Mouse (Mus musculus): ENCODE measurements around the gene Zfp382. TPM values are rescaled to one million over a fixed set of nuclear protein-coding genes. Genes with fewer than 3 reads are reported as not detected.
A peak's percentile ranks its signal among the peaks of the same experiment; 100 is the strongest.
"Not testable (repeated sequence)": the region's sequence is repeated elsewhere in the genome, so short reads cannot be mapped to it uniquely, and the experiment has no call there.

Zfp382 gene
- polyA plus RNA-seq, 1 experiment, result 0.64 TPM

DNA sequence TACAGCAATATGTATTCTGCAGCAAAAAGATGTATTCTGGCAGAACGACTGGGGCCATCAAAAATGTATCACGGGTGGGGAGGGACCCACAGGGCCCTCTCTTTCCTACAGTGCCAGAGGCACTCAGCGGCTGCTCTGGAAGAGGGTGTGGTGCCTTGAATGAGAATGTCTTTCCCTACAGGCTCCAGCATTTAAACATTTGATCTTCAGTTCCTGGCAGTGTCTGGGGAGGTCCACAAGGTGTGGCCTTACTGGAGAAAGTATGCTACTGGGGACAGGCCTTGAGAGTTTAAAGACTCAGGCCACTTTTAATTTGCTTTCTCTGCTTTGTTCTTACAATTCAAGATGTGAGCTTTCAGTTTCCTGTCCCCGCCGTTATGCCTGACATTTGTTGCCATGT is 5.7 kb upstream of the Zfp382 start:
- no peak for DNase-seq
- TF ChIP-seq CTCF (conservative IDR thresholded peaks at IDR 0.05; ENCODE audit: insufficient read depth, insufficient read length, low read depth, low read length) (no peak), POLR2A (IDR thresholded peaks at IDR 0.05; ENCODE audit: low read depth, low read length) (no peak)
- 94% methylated on average over 5 of the region's 5 CpGs for WGBS
- Histone ChIP-seq H3K36me3 (ENCODE audit: control insufficient read depth, insufficient read depth, low read length) (no peaks in the 10 kb centered on the region), H3K4me3 (ENCODE audit: insufficient read depth, low read depth, low read length) (no peak overlapping the region), H3K4me1 (ENCODE audit: control insufficient read depth, insufficient read depth, low read length) (no peaks in the 10 kb centered on the region; the same call in 1 of the 2 replicates), H3K27me3 (replicated peaks; ENCODE audit: control insufficient read depth, insufficient read depth, low read length) (no peaks in the 10 kb centered on the region), H3K27ac (ENCODE audit: insufficient read depth, low read depth, low read length) (no peak overlapping the region)

- not testable (repeated sequence) for H3K27ac ChIP-seq (ENCODE audit: insufficient read depth, low read depth, low read length); H3K4me3 ChIP-seq (ENCODE audit: insufficient read depth, low read depth, low read length); DNase-seq; H3K4me1 ChIP-seq (ENCODE audit: control insufficient read depth, insufficient read depth, low read length); H3K27me3 ChIP-seq (replicated peaks; ENCODE audit: control insufficient read depth, insufficient read depth, low read length); H3K36me3 ChIP-seq (ENCODE audit: control insufficient read depth, insufficient read depth, low read length)
- WGBS, result 93% methylated on average over 12 of the region's 12 CpGs
Measured at GRCm38 (mm10) chr7:30117935-30118334, 3.8 kb upstream of the Zfp382 start.

DNA sequence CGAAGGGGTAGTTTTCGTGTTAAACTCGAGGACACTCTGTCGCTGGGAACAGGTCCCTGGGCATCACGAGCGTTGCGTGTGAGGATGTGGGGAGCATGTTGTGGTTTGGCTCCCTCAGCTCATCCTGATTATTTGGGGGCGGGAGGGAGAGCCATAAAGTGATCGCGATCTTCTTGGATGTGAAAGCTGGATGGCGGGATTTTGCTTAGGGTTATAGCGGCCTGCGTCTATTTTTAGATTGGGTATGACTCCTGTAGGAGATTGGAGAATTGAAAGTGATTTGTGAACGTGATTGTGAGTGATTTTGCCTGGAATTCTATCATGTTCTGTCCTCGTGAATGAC is 417 bp downstream of the Zfp382 start:
- Histone ChIP-seq H3K36me3 (ENCODE audit: control insufficient read depth, insufficient read depth, low read length) (no peaks in the 10 kb centered on the region), H3K4me3 (ENCODE audit: insufficient read depth, low read depth, low read length) (peak overlapping the region; percentile 94), H3K4me1 (ENCODE audit: control insufficient read depth, insufficient read depth, low read length) (no peaks in the 10 kb centered on the region; the same call in 1 of the 2 replicates), H3K27me3 (replicated peaks; ENCODE audit: control insufficient read depth, insufficient read depth, low read length) (no peaks in the 10 kb centered on the region), H3K27ac (ENCODE audit: insufficient read depth, low read depth, low read length) (no peak overlapping the region)
- TF ChIP-seq POLR2A (IDR thresholded peaks at IDR 0.05; ENCODE audit: low read depth, low read length) (no peak), CTCF (conservative IDR thresholded peaks at IDR 0.05; ENCODE audit: insufficient read depth, insufficient read length, low read depth, low read length) (no peak)
- WGBS, result 3% methylated on average over 15 of the region's 15 CpGs
- DNase-seq, result no peak

DNA sequence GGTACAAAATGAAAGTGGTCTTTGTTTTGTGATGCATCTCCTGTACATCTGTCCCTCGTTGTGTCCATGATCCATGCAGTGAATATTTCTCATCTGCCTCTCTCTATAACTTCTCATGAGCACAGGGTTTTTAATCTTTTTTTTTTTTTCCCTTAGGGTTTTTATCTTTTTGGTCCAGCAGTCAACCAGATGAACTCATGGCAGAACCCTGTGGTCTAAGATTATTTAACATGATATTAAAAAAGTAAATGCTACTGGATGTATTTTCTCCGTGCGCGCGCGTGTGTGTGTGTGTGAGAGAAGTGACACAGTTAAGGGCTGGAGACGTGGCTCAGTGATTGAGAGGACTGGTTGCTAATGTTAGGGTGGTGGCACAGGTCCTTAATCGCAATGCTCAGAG is 8.2 kb downstream of the Zfp382 start:
- no peaks in the 10 kb centered on the region for H3K4me1 ChIP-seq (ENCODE audit: control insufficient read depth, insufficient read depth, low read length)
- H3K36me3 ChIP-seq (ENCODE audit: control insufficient read depth, insufficient read depth, low read length), result no peaks in the 10 kb centered on the region
- no peak overlapping the region for H3K4me3 ChIP-seq (ENCODE audit: insufficient read depth, low read depth, low read length)
- no peak overlapping the region for H3K27ac ChIP-seq (ENCODE audit: insufficient read depth, low read depth, low read length)
- 97% methylated on average over 8 of the region's 8 CpGs for WGBS
- TF ChIP-seq CTCF (conservative IDR thresholded peaks at IDR 0.05; ENCODE audit: insufficient read depth, insufficient read length, low read depth, low read length) (no peak), POLR2A (IDR thresholded peaks at IDR 0.05; ENCODE audit: low read depth, low read length) (no peak)
- H3K27me3 ChIP-seq (replicated peaks; ENCODE audit: control insufficient read depth, insufficient read depth, low read length), result no peaks in the 10 kb centered on the region
- DNase-seq, result no peak

- no peak for DNase-seq
- Histone ChIP-seq H3K36me3 (ENCODE audit: control insufficient read depth, insufficient read depth, low read length) (no peaks in the 10 kb centered on the region), H3K27ac (ENCODE audit: insufficient read depth, low read depth, low read length) (no peak overlapping the region), H3K27me3 (replicated peaks; ENCODE audit: control insufficient read depth, insufficient read depth, low read length) (no peaks in the 10 kb centered on the region), H3K4me1 (ENCODE audit: control insufficient read depth, insufficient read depth, low read length) (no peaks in the 10 kb centered on the region), H3K4me3 (ENCODE audit: insufficient read depth, low read depth, low read length) (no peak overlapping the region)
- 96% methylated on average over 4 of the region's 4 CpGs for WGBS
- TF ChIP-seq CTCF (conservative IDR thresholded peaks at IDR 0.05; ENCODE audit: insufficient read depth, insufficient read length, low read depth, low read length), result no peak
- no peak for TF ChIP-seq POLR2A (IDR thresholded peaks at IDR 0.05; ENCODE audit: low read depth, low read length)
Measured at GRCm38 (mm10) chr7:30132396-30132795, 10.7 kb downstream of the Zfp382 start.

GRCm38 (mm10) chr7:30136826-30137225 is 15.1 kb downstream of the Zfp382 start:
- no peak overlapping the region for H3K4me3 ChIP-seq (ENCODE audit: insufficient read depth, low read depth, low read length)
- H3K4me1 ChIP-seq (ENCODE audit: control insufficient read depth, insufficient read depth, low read length), result no peaks in the 10 kb centered on the region
- DNase-seq, result peak; percentile 62
- WGBS, result 66% methylated on average over 10 of the region's 10 CpGs
- no peaks in the 10 kb centered on the region for H3K36me3 ChIP-seq (ENCODE audit: control insufficient read depth, insufficient read depth, low read length)
- no peak for TF ChIP-seq CTCF (conservative IDR thresholded peaks at IDR 0.05; ENCODE audit: insufficient read depth, insufficient read length, low read depth, low read length)
- TF ChIP-seq POLR2A (IDR thresholded peaks at IDR 0.05; ENCODE audit: low read depth, low read length), result no peak
- no peaks in the 10 kb centered on the region for H3K27me3 ChIP-seq (replicated peaks; ENCODE audit: control insufficient read depth, insufficient read depth, low read length)
- H3K27ac ChIP-seq (ENCODE audit: insufficient read depth, low read depth, low read length), result no peak overlapping the region

DNA sequence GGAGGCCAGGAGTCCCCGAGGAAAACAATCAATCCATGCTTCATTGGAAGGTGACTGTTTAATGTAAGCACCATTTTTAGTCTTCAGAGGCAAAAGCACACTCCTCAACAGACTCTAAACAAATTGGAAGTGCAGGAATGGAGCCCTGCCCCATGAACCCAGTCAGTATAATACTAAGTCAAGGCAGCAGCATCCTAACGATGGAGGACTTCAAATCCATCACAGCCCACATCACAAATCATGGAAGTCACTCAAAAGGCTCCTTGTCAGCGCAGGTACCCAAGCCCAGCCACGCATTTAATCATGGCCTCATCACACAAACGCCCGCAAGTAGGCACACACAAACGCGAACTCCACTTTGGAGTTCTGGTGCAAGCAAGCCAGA is 21.4 kb downstream of the Zfp382 start:
- peak overlapping the region; percentile 42 for H3K4me3 ChIP-seq (ENCODE audit: insufficient read depth, low read depth, low read length)
- no peaks in the 10 kb centered on the region for H3K4me1 ChIP-seq (ENCODE audit: control insufficient read depth, insufficient read depth, low read length)
- WGBS, result 13% methylated on average over 8 of the region's 8 CpGs
- H3K27me3 ChIP-seq (replicated peaks; ENCODE audit: control insufficient read depth, insufficient read depth, low read length), result no peaks in the 10 kb centered on the region
- H3K36me3 ChIP-seq (ENCODE audit: control insufficient read depth, insufficient read depth, low read length), result no peaks in the 10 kb centered on the region
- TF ChIP-seq CTCF (conservative IDR thresholded peaks at IDR 0.05; ENCODE audit: insufficient read depth, insufficient read length, low read depth, low read length) (no peak), POLR2A (IDR thresholded peaks at IDR 0.05; ENCODE audit: low read depth, low read length) (no peak)
- DNase-seq, result no peak
- no peak overlapping the region for H3K27ac ChIP-seq (ENCODE audit: insufficient read depth, low read depth, low read length)
